Mouse (Mus musculus): ENCODE measurements around the gene Dydc1. TPM values are rescaled to one million over a fixed set of nuclear protein-coding genes. Genes with fewer than 3 reads are reported as not detected.
A peak's percentile ranks its signal among the peaks of the same experiment; 100 is the strongest.

Gene Dydc1
- polyA plus RNA-seq (2015; fragmentation: Nextera tagmentation; extraction: Ambion mirVana) = not detected in 2 replicates

GRCm38 (mm10) chr14:41072229-41072943 is at the start of gene Dydc1:
Gene Dydc1, plus strand, starts transcription at chr14:41072911.
- ATAC-seq (replicated peaks; ENCODE audit: low FRiP score, low read depth) = peak; percentile 87
- Histone ChIP-seq H3K27me3 (ENCODE audit: insufficient read depth, low read length) (no peaks in the 10 kb centered on the region), H3K4me1 (replicated peaks; ENCODE audit: insufficient read depth, low read length) (no peaks in the 10 kb centered on the region), H3K27ac (no peak within 1 kb of the TSS), H3K9ac (ENCODE audit: low read depth, low read length) (no peak within 1 kb of the TSS), H3K36me3 (ENCODE audit: insufficient read depth, low read length) (no peaks in the 10 kb centered on the region), H3K4me2 (ENCODE audit: low read length) (peak within 1 kb of the TSS; percentile 60), H3K9me3 (replicated peaks; ENCODE audit: low read length) (no peaks in the 10 kb centered on the region), H3K4me3 (replicated peaks; ENCODE audit: low read depth, low read length) (peak within 1 kb of the TSS; percentile 37)
- peak; percentile 66 for DNase-seq (ENCODE audit: low spot score)
- no peak for TF ChIP-seq CTCF (IDR thresholded peaks at IDR 0.05; ENCODE audit: low read depth)
- 10% methylated on average over 23 of the region's 23 CpGs for WGBS

DNA sequence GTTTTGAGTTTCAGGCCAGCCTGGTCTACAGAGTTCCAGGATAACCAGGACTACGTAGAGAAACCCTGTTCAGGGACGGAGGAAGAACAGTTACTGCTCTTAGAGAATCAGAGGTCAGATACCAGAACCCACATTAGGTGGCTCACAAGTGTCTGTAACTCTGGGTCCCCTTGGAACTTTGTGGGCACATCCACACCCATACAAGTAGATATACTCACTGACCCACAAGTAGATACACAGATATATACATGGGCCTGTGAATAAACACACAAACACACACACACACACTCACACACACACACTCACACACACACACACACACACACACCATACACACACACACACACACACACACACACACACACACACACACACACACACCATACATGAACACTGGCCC is 47.6 kb upstream of the Dydc1 start:
- H3K9me3 ChIP-seq (replicated peaks; ENCODE audit: low read length) = no peaks in the 10 kb centered on the region
- H3K9ac ChIP-seq (ENCODE audit: low read depth, low read length) = no peak overlapping the region
- no peak for TF ChIP-seq CTCF (IDR thresholded peaks at IDR 0.05; ENCODE audit: low read depth)
- no peak overlapping the region for H3K4me3 ChIP-seq (replicated peaks; ENCODE audit: low read depth, low read length)
- DNase-seq (ENCODE audit: low spot score) (no peak), ATAC-seq (replicated peaks; ENCODE audit: low FRiP score, low read depth) (no peak)
- H3K4me1 ChIP-seq (replicated peaks; ENCODE audit: insufficient read depth, low read length) = no peaks in the 10 kb centered on the region
- no peak overlapping the region for H3K27ac ChIP-seq
- no peaks in the 10 kb centered on the region for H3K36me3 ChIP-seq (ENCODE audit: insufficient read depth, low read length)
- 84% methylated on average over 2 of the region's 2 CpGs for WGBS
- H3K27me3 ChIP-seq (ENCODE audit: insufficient read depth, low read length) = no peaks in the 10 kb centered on the region
- no peak overlapping the region for H3K4me2 ChIP-seq (ENCODE audit: low read length)

DNA sequence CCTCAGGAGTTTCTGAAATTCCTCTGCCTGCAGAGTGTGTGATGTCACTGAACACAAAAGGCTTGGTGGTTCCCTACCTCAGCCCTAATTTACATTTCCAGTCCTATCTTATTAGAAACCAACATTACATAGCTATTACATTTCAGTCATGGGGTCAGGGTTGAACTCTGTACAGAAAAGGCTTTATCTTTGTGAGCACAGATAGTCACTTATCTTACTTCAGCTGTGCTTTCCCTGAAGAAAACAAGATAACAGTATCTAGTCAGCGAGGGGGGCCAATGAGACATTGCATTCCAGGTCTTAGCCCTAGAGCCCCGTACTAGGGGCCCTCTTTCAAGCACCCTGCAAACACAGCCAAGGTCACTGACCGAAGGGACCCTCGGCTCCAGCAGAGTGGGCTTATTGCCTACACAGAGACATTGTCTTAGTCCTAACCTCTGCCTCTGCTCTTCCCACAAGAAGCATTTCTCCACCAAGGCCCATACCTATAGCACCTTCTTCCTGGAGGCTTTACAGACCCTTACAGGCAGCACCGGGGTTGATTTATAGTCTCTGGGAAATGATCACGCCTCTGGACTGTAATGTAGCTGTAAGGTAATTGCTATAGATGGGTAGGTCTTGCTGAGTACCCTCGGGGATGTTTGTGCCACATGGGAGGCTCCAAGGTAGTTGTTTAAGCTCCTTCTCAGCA is 47.0 kb upstream of the Dydc1 start:
- Histone ChIP-seq H3K9ac (ENCODE audit: low read depth, low read length) (no peak overlapping the region), H3K4me2 (ENCODE audit: low read length) (no peak overlapping the region), H3K36me3 (ENCODE audit: insufficient read depth, low read length) (no peaks in the 10 kb centered on the region), H3K9me3 (replicated peaks; ENCODE audit: low read length) (no peaks in the 10 kb centered on the region), H3K4me1 (replicated peaks; ENCODE audit: insufficient read depth, low read length) (no peaks in the 10 kb centered on the region), H3K4me3 (replicated peaks; ENCODE audit: low read depth, low read length) (no peak overlapping the region), H3K27me3 (ENCODE audit: insufficient read depth, low read length) (no peaks in the 10 kb centered on the region), H3K27ac (no peak overlapping the region)
- DNase-seq (ENCODE audit: low spot score) (no peak), ATAC-seq (replicated peaks; ENCODE audit: low FRiP score, low read depth) (no peak)
- WGBS = 69% methylated on average over 7 of the region's 7 CpGs
- no peak for TF ChIP-seq CTCF (IDR thresholded peaks at IDR 0.05; ENCODE audit: low read depth)

DNA sequence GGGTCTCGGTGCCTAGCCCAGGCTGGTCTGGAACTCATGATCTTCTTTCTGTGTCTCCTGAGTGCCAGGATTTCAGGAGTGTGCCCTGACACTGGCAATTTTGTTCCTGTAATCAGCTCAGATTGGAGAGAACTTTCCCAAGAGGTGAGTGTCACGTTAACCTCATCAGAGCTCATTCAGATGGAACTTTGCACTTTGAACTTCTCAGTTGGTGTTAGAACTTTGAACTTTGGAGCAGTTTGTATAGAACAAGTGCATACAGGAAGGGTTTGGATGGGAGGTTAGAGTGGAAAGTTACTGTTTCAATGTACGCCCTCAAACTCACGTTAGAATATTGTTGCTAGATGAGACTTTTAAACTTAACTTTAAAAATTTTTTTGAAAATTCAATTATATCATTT is 43.4 kb upstream of the Dydc1 start:
- 75% methylated on average over 4 of the region's 4 CpGs for WGBS
- TF ChIP-seq CTCF (IDR thresholded peaks at IDR 0.05; ENCODE audit: low read depth) = no peak
- Histone ChIP-seq H3K4me3 (replicated peaks; ENCODE audit: low read depth, low read length) (no peak overlapping the region), H3K36me3 (ENCODE audit: insufficient read depth, low read length) (no peaks in the 10 kb centered on the region), H3K27ac (no peak overlapping the region), H3K27me3 (ENCODE audit: insufficient read depth, low read length) (no peaks in the 10 kb centered on the region), H3K9ac (ENCODE audit: low read depth, low read length) (no peak overlapping the region), H3K4me1 (replicated peaks; ENCODE audit: insufficient read depth, low read length) (no peaks in the 10 kb centered on the region), H3K4me2 (ENCODE audit: low read length) (no peak overlapping the region), H3K9me3 (replicated peaks; ENCODE audit: low read length) (no peaks in the 10 kb centered on the region)
- DNase-seq (ENCODE audit: low spot score) (no peak), ATAC-seq (replicated peaks; ENCODE audit: low FRiP score, low read depth) (peak; percentile 59; the same call in 1 of the 2 replicates)

DNA sequence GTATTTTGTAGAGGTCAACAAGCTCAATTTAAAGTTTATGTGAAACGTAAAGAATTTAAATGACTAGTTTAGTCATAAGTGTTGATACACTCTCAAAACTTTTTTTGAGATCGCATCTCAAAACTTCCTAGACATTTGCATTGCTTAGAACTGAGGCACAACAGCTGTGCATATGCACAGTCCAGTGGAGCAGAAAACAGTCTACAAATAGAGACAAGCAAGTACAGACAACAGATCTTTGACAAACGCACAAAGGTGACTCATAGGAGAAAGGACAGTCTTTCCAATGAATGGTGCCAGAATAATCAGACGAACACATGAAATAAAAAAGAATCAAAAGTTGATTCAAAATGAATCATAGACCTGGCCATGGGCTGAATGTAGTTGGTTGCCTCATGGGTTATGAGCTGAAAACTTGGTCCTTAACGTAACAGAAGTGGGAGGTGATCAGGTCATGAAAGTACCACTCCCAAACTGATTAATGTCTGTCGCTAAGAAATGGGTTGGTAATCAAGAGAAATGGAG is 41.7 kb upstream of the Dydc1 start:
- TF ChIP-seq CTCF (IDR thresholded peaks at IDR 0.05; ENCODE audit: low read depth) = no peak
- 66% methylated on average over 6 of the region's 6 CpGs for WGBS
- H3K4me3 ChIP-seq (replicated peaks; ENCODE audit: low read depth, low read length) = no peak overlapping the region

More for the DNA sequence above, 41.7 kb upstream of the Dydc1 start:
- Histone ChIP-seq H3K27ac (no peak overlapping the region), H3K27me3 (ENCODE audit: insufficient read depth, low read length) (no peaks in the 10 kb centered on the region), H3K36me3 (ENCODE audit: insufficient read depth, low read length) (no peaks in the 10 kb centered on the region), H3K4me1 (replicated peaks; ENCODE audit: insufficient read depth, low read length) (no peaks in the 10 kb centered on the region), H3K9me3 (replicated peaks; ENCODE audit: low read length) (no peaks in the 10 kb centered on the region), H3K4me2 (ENCODE audit: low read length) (no peak overlapping the region), H3K9ac (ENCODE audit: low read depth, low read length) (no peak overlapping the region)
- ATAC-seq (replicated peaks; ENCODE audit: low FRiP score, low read depth) (no peak), DNase-seq (ENCODE audit: low spot score) (no peak)
